Mouse (Mus musculus) layer of hippocampus, adult 8-10 months (tissue): Measurements from ENCODE around the gene Pagr1a. TPM values are rescaled to one million over a fixed set of nuclear protein-coding genes. Genes with fewer than 3 reads are reported as not detected.

Source experiments
- DNase-seq, 2 experiments: peaks; one replicate each; pipeline ENCODE4 v3.0.0; 2022; ENCODE audit warnings: low spot score in 2 of 2
- total RNA-seq, 4 experiments: library from RNA; stranded (reverse); gene quantifications; 2 replicates each; pipeline ENCODE4 v1.2.4; 2022

The Pagr1a gene
- total RNA-seq, 4 experiments from 2014 or later, result 18.9 to 59.7 (median 27.8) TPM

- peak in 1 of 2 experiments; percentile 59 for DNase-seq
Observed at GRCm38 (mm10) chr7:127020901-127021562, 3.9 kb upstream of the Pagr1a start, which contains the start of the genes Gm42742 and Prrt2. Gene Gm42742 (minus strand): TSS chr7:127021097. Gene Prrt2 (minus strand): TSS chr7:127021211.

GRCm38 (mm10) chr7:127020491-127020890 is 3.3 kb upstream of the Pagr1a start:
- no peak for DNase-seq

- no peak for DNase-seq
Observed at GRCm38 (mm10) chr7:127020031-127020430, 2.9 kb upstream of the Pagr1a start.

GRCm38 (mm10) chr7:127019306-127019960 is 2.3 kb upstream of the Pagr1a start:
- no peak for DNase-seq

- DNase-seq, result no peak
Observed at GRCm38 (mm10) chr7:127018416-127019305, 1.5 kb upstream of the Pagr1a start.

GRCm38 (mm10) chr7:127017950-127018345 is 796 bp upstream of the Pagr1a start:
- no peak for DNase-seq

- no peak for DNase-seq
Observed at GRCm38 (mm10) chr7:127016486-127016938, 640 bp downstream of the Pagr1a start.

GRCm38 (mm10) chr7:127016481-127016485 is 869 bp downstream of the Pagr1a start, which contains the start of gene Pagr1b:
Gene Pagr1b (minus strand): TSS chr7:127016484.
- DNase-seq, result no peak

- no peak for DNase-seq
Observed at GRCm38 (mm10) chr7:127016081-127016480, 1.1 kb downstream of the Pagr1a start.

GRCm38 (mm10) chr7:127014993-127015392 is 2.2 kb downstream of the Pagr1a start:
- no peak for DNase-seq

GRCm38 (mm10) chr7:127014320-127014719 is 2.8 kb downstream of the Pagr1a start, which contains the start of gene Mvp:
Gene Mvp (minus strand): TSS chr7:127014621.
- DNase-seq, result no peak

GRCm38 (mm10) chr7:127013385-127013784 is 3.8 kb downstream of the Pagr1a start:
- DNase-seq, result no peak

- DNase-seq, result no peak
Observed at GRCm38 (mm10) chr7:127012845-127013244, 4.3 kb downstream of the Pagr1a start.

GRCm38 (mm10) chr7:127012374-127012773 is 4.8 kb downstream of the Pagr1a start:
- DNase-seq, result no peak

- DNase-seq, result no peak
Observed at GRCm38 (mm10) chr7:127011717-127012116, 5.4 kb downstream of the Pagr1a start.

GRCm38 (mm10) chr7:127011051-127011450 is 6.1 kb downstream of the Pagr1a start:
- no peak for DNase-seq

GRCm38 (mm10) chr7:127009307-127010085 is 7.7 kb downstream of the Pagr1a start:
- DNase-seq, result peak in 1 of 2 experiments; percentile 10

GRCm38 (mm10) chr7:127008239-127009019 is 8.7 kb downstream of the Pagr1a start:
- peak; percentile 88 to 89 for DNase-seq

- peak in 1 of 2 experiments; percentile 4 for DNase-seq
Observed at GRCm38 (mm10) chr7:127007313-127008024, 9.7 kb downstream of the Pagr1a start.
